Mouse (Mus musculus): ENCODE data around the gene Gm10112. TPM values are rescaled to one million over a fixed set of nuclear protein-coding genes. Genes with fewer than 3 reads are reported as not detected.

Gm10112 gene
- not detected in 2 replicates for polyA plus RNA-seq (2011; ENCODE audit: insufficient read length, low read depth, missing spikeins)

DNA sequence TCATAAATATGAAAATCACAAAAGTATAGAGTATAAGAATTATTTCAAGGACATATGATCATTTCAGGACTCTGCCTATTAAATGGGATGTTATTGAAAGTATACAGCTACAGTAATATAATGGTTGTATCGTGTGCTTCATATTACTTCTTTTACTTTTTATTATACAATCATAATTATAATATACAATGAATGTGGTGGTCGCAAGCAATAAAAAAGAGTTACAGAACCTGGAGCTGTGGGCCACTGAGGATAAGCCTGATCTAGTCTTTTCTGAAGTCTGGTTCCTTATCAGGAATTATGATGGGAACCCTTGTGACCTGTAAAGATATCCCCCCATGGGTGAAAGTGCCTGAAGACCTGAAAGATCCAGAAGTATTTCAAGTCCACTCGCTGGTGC lies at the start of gene Gm10112:
Gene Gm10112 (plus strand): TSS at position 301 of the 400 bp plus-strand sequence.
- TF ChIP-seq POLR2A (IDR thresholded peaks at IDR 0.05; ENCODE audit: low read depth, low read length) (no peak), CTCF (IDR thresholded peaks at IDR 0.05; ENCODE audit: borderline replicate concordance, insufficient read depth, low read length) (no peak)
- Histone ChIP-seq H3K4me1 (ENCODE audit: control insufficient read depth, insufficient read depth, low read length) (no peaks in the 10 kb centered on the region), H3K4me3 (ENCODE audit: insufficient read depth, low read length) (no peak within 1 kb of the TSS), H3K27ac (ENCODE audit: insufficient read depth, low read length) (no peak within 1 kb of the TSS)

DNA sequence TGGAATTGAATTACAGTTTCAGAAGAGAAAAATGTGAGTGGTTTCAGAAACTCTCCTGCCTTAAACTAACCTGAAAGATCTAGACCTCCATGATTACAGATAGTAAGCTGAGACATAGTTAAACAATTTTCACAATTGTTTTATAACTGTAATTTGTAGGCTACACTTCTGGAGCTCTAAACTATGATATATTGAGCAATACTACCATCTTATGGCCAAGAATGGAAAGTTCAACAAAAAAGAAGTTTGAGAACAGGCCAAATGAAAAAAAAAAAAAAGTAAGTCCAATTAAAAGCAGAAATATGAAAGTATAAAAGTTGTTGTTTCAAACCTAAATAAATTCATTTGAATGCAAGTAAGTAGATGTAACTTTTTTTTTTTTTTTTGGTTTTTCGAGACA lies 21.4 kb downstream of the Gm10112 start:
- Histone ChIP-seq H3K4me3 (ENCODE audit: insufficient read depth, low read length) (no peak overlapping the region), H3K27ac (ENCODE audit: insufficient read depth, low read length) (no peak overlapping the region), H3K4me1 (ENCODE audit: control insufficient read depth, insufficient read depth, low read length) (no peaks in the 10 kb centered on the region)
- TF ChIP-seq CTCF (IDR thresholded peaks at IDR 0.05; ENCODE audit: borderline replicate concordance, insufficient read depth, low read length) (no peak), POLR2A (IDR thresholded peaks at IDR 0.05; ENCODE audit: low read depth, low read length) (no peak)

DNA sequence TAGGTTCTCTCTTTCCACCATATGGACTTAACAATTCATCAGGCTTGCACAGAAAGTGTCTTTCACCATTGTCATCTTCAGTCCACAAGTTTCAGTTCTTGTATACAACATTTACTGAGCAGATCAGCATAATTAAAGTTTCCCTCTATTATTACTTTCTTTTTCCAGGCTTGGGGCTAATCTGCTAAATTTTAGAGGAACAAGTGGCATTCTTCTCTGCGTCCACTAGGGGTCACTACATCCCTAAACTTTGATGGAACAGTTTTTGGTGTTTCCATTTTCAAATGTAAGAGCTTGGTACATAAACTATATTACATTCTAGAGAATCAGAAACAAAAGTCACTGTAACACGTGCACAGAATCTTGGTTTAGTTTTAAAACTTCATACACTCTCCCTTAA lies 28.2 kb downstream of the Gm10112 start:
- H3K4me1 ChIP-seq (ENCODE audit: control insufficient read depth, insufficient read depth, low read length) = no peaks in the 10 kb centered on the region
- TF ChIP-seq POLR2A (IDR thresholded peaks at IDR 0.05; ENCODE audit: low read depth, low read length) = no peak
- no peak for TF ChIP-seq CTCF (IDR thresholded peaks at IDR 0.05; ENCODE audit: borderline replicate concordance, insufficient read depth, low read length)
- no peak overlapping the region for H3K27ac ChIP-seq (ENCODE audit: insufficient read depth, low read length)
- no peak overlapping the region for H3K4me3 ChIP-seq (ENCODE audit: insufficient read depth, low read length)

DNA sequence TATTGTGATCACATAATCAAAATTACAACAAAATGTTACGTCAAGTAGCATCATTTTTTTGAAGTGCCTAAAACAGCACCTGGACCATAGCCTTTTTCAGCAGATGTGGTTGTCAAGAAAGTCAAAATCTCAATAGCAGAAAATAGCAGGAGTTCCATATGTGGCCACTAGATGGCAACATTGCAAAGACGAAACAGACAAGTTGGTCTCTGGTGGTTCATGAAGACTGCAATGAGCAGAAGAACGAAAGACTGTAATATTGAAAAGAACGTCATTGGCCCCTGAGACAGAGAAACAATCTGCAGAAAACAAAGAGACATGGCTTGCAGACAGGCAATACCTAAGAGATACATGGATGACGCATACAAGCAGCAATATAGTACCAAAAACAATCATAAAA lies 42.1 kb downstream of the Gm10112 start:
- no peaks in the 10 kb centered on the region for H3K4me1 ChIP-seq (ENCODE audit: control insufficient read depth, insufficient read depth, low read length)
- TF ChIP-seq CTCF (IDR thresholded peaks at IDR 0.05; ENCODE audit: borderline replicate concordance, insufficient read depth, low read length) = no peak
- H3K27ac ChIP-seq (ENCODE audit: insufficient read depth, low read length) = no peak overlapping the region
- H3K4me3 ChIP-seq (ENCODE audit: insufficient read depth, low read length) = no peak overlapping the region

Other genes with a start within 250 kb of the Gm10112 start
- not detected in 2 replicates for gene Cylc1, start 57.9 kb upstream of the Gm10112 start, polyA plus RNA-seq (2011; ENCODE audit: insufficient read length, low read depth, missing spikeins)

Data from embryonic fibroblast, embryonic 13.5 days (primary cell).